Mouse (Mus musculus) hindbrain, embryonic 15.5 days (tissue): ENCODE data around the gene Gm9844. TPM values are rescaled to one million over a fixed set of nuclear protein-coding genes. Genes with fewer than 3 reads are reported as not detected.
"Not testable (repeated sequence)": the region's sequence is repeated elsewhere in the genome, so short reads cannot be mapped to it uniquely, and the experiment has no call there.

Source experiments
- ATAC-seq: fragments of 200-750 bp; cut with Nextera tagmentation; 2 replicates; pipeline ENCODE4 v1.8.0; 2017; ENCODE audit warnings: low read depth, moderate number of reproducible peaks, moderate TSS enrichment; ENCODE audit not compliant: low FRiP score
- H3K27ac ChIP-seq: fragments of 300-500 bp; sonication (generic); replicated peaks from 2 replicates; pipeline ENCODE4 v1.5.1; 2015; ENCODE audit warnings: mild to moderate bottlenecking, inconsistent platforms
- H3K27me3 ChIP-seq: fragments of 300-500 bp; sonication (generic); 2 replicates; pipeline ENCODE4 v1.6.1; 2015; ENCODE audit warnings: control low read depth, inconsistent platforms
- H3K36me3 ChIP-seq: fragments of 300-500 bp; sonication (generic); 2 replicates; pipeline ENCODE4 v1.6.1; 2015; ENCODE audit warnings: control low read depth, inconsistent platforms
- H3K4me1 ChIP-seq: fragments of 300-500 bp; sonication (generic); replicated peaks from 2 replicates; pipeline ENCODE4 v1.6.1; 2015; ENCODE audit warnings: control low read depth, inconsistent platforms
- H3K4me2 ChIP-seq: fragments of 300-500 bp; sonication (generic); 2 replicates; pipeline ENCODE4 v1.6.1; 2015; ENCODE audit warnings: moderate library complexity, mild to moderate bottlenecking, inconsistent platforms
- H3K4me3 ChIP-seq: fragments of 300-500 bp; sonication (generic); 2 replicates; pipeline ENCODE4 v1.5.1; 2015; ENCODE audit warnings: mild to moderate bottlenecking, inconsistent platforms
- H3K9ac ChIP-seq: fragments of 300-500 bp; sonication (generic); 2 replicates; pipeline ENCODE4 v1.6.1; 2015; ENCODE audit warnings: inconsistent platforms
- H3K9me3 ChIP-seq: fragments of 300-500 bp; sonication (generic); 2 replicates; pipeline ENCODE4 v1.6.1; 2016; ENCODE audit warnings: control low read depth, inconsistent platforms
- WGBS: fragments of 180-500 bp; shearing (Covaris S2); methylation state at CpG from one replicate; pipeline ENCODE4 v1.1.7; 2015; 5-methylcytosine and 5-hydroxymethylcytosine counted together
- polyA plus RNA-seq: library from polyadenylated mRNA; unstranded; fragments of >200 nt; fragmentation: Nextera tagmentation; extraction: Ambion mirVana; gene quantifications from 2 replicates; pipeline ENCODE4 v1.2.1, GENCODE M21; 2015

The Gm9844 gene
- polyA plus RNA-seq, 1 experiment from 2014 or later, result 29.3 TPM

GRCm38 (mm10) chr7:24891241-24892124 lies 29.5 kb downstream of the Gm9844 start:
- Histone ChIP-seq H3K4me3 (no peak overlapping the region), H3K27ac (no peak overlapping the region), H3K27me3 (no peaks in the 10 kb centered on the region), H3K9ac (no peak overlapping the region), H3K4me1 (peaks cover 14% of the 10 kb centered on the region), H3K36me3 (peaks cover 31% of the 10 kb centered on the region), H3K9me3 (no peaks in the 10 kb centered on the region), H3K4me2 (no peak overlapping the region)
- WGBS, result 69% methylated on average over 3 of the region's 3 CpGs
- ATAC-seq, result no peak

DNA sequence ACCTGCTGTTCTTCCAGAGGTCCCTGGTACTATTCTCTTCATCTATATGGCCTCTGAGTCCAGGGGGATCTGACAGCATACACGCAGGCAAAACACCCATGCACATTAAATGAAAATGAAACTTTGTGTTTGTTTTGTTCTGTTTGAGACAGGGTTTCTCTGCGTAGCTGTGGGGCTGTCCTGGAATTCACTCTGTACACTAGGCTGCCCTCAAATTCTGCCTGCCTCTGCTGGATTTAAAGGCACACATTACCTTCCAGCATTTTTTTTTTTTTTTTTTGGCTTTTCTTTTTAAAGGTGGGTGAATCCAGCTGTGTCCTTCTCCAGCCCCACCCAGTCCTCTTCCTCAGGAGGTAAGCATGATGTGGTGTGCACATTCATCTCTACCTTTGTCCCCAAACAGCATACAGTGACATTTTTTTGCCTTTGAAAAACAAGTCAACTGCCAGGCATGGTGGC lies 30.1 kb downstream of the Gm9844 start:
- 76% methylated on average over 2 of the region's 2 CpGs for WGBS
- H3K36me3 ChIP-seq, result peaks cover 28% of the 10 kb centered on the region
- no peaks in the 10 kb centered on the region for H3K9me3 ChIP-seq
- no peak overlapping the region for H3K4me3 ChIP-seq
- H3K27me3 ChIP-seq, result no peaks in the 10 kb centered on the region
- no peak overlapping the region for H3K9ac ChIP-seq
- no peak overlapping the region for H3K4me2 ChIP-seq
- H3K4me1 ChIP-seq, result peaks cover 8% of the 10 kb centered on the region; the same call in 1 of the 2 replicates
- H3K27ac ChIP-seq, result no peak overlapping the region
- no peak for ATAC-seq

GRCm38 (mm10) chr7:24895749-24896148 lies 33.7 kb downstream of the Gm9844 start:
- not testable (repeated sequence) for H3K9me3 ChIP-seq, H3K27ac ChIP-seq, H3K36me3 ChIP-seq, H3K4me3 ChIP-seq, H3K4me1 ChIP-seq, H3K9ac ChIP-seq, H3K27me3 ChIP-seq, H3K4me2 ChIP-seq, ATAC-seq
- 88% methylated on average over 2 of the region's 2 CpGs for WGBS

GRCm38 (mm10) chr7:24896269-24896668 lies 34.3 kb downstream of the Gm9844 start:
- H3K4me1 ChIP-seq, result no peaks in the 10 kb centered on the region
- ATAC-seq, result no peak

GRCm38 (mm10) chr7:24897224-24897623 lies 35.2 kb downstream of the Gm9844 start, which contains the start of gene Cd79a:
TSS of gene Cd79a (plus strand) at chr7:24897381.
- Histone ChIP-seq H3K4me3 (no peak within 1 kb of the TSS), H3K27me3 (no peaks in the 10 kb centered on the region), H3K36me3 (no peaks in the 10 kb centered on the region), H3K9ac (no peak within 1 kb of the TSS), H3K4me2 (no peak within 1 kb of the TSS), H3K4me1 (peaks cover 2% of the 10 kb centered on the region; the same call in 1 of the 2 replicates), H3K27ac (no peak within 1 kb of the TSS), H3K9me3 (no peaks in the 10 kb centered on the region)
- 84% methylated on average over 12 of the region's 12 CpGs for WGBS
- ATAC-seq, result no peak

More at GRCm38 (mm10) chr7:24896269-24896668, 34.3 kb downstream of the Gm9844 start:
- no peak overlapping the region for H3K4me3 ChIP-seq
- H3K4me2 ChIP-seq, result no peak overlapping the region
- no peaks in the 10 kb centered on the region for H3K36me3 ChIP-seq
- no peaks in the 10 kb centered on the region for H3K27me3 ChIP-seq
- 68% methylated on average over 8 of the region's 8 CpGs for WGBS
- no peak overlapping the region for H3K27ac ChIP-seq
- no peak overlapping the region for H3K9ac ChIP-seq
- no peaks in the 10 kb centered on the region for H3K9me3 ChIP-seq

DNA sequence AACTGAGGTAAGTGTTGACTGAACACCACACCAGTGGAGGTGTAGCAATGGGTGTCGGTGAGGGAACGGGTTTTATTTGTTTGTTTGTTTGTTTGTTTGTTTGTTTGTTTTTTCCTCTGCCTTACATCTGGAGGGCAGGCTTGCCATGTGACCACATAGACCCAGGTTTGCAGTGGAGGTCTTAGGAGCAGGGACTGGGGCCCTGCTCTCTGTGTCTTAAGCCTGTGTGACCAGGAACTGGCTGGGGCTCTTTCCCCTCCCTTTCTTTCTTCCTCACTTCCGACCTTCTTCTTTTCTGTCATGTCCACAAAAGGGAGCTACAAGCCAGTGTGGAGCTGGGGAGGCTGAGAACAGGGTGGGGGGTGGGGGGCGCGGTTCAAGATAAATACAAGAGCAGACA lies 35.9 kb downstream of the Gm9844 start:
- Histone ChIP-seq H3K36me3 (no peaks in the 10 kb centered on the region), H3K4me1 (peaks cover 9% of the 10 kb centered on the region), H3K9me3 (no peaks in the 10 kb centered on the region), H3K9ac (no peak overlapping the region), H3K4me2 (no peak overlapping the region), H3K27ac (no peak overlapping the region), H3K27me3 (no peaks in the 10 kb centered on the region), H3K4me3 (no peak overlapping the region)
- ATAC-seq, result no peak
- WGBS, result 78% methylated on average over 5 of the region's 5 CpGs

DNA sequence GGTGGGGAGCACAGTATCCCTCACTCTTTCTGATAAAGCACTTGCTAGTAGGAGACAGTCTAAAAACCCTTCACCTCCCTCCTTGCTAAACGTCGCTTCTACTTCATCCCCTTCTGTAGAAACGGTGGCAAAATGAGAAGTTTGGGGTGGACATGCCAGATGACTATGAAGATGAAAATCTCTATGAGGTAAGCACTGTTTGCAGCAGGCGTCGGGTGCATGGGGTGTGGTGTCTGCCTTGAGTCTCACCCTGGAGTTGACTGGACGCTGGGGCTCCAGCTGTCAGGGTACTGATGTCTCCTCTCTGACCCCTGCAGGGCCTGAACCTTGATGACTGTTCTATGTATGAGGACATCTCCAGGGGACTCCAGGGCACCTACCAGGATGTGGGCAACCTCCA lies 39.1 kb downstream of the Gm9844 start:
- H3K4me1 ChIP-seq, result peaks cover 34% of the 10 kb centered on the region
- no peak overlapping the region for H3K27ac ChIP-seq
- no peaks in the 10 kb centered on the region for H3K36me3 ChIP-seq
- WGBS, result 78% methylated on average over 6 of the region's 6 CpGs
- H3K27me3 ChIP-seq, result no peaks in the 10 kb centered on the region
- no peak overlapping the region for H3K4me3 ChIP-seq
- H3K9me3 ChIP-seq, result no peaks in the 10 kb centered on the region
- H3K4me2 ChIP-seq, result no peak overlapping the region
- no peak overlapping the region for H3K9ac ChIP-seq
- no peak for ATAC-seq

DNA sequence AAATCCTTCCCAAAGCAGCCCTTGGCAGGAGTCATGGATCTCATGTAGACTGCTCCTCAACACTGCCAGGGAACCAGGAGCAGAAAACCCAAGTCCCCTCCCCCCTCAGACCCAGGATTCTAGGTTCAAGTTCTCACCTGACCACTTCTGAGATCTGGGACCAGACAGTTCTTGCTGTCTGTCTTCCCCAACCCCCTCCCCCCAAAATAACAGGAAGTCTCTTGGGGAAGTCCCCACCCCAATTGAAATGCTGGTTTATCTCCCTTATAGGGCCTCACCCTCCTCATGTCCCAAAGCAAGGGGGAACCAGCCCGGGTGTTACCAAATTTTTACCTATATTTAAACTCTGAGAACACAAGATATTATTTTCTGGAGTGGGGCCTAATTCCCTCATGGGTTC lies 39.8 kb downstream of the Gm9844 start:
- 64% methylated on average over 1 of the region's 1 CpGs for WGBS
- no peaks in the 10 kb centered on the region for H3K9me3 ChIP-seq
- peaks cover 40% of the 10 kb centered on the region for H3K4me1 ChIP-seq
- H3K36me3 ChIP-seq, result no peaks in the 10 kb centered on the region
- no peaks in the 10 kb centered on the region for H3K27me3 ChIP-seq
- 0 out of 2 replicates have a peak overlapping the region, but pooled peaks have one; percentile 71 for H3K27ac ChIP-seq
- ATAC-seq, result no peak
- no peak overlapping the region for H3K4me3 ChIP-seq
- H3K9ac ChIP-seq, result no peak overlapping the region
- 0 out of 2 replicates have a peak overlapping the region, but pooled peaks have one; percentile 63 for H3K4me2 ChIP-seq

GRCm38 (mm10) chr7:24902264-24902629 lies 40.2 kb downstream of the Gm9844 start:
- 60% methylated on average over 2 of the region's 2 CpGs for WGBS
- H3K27me3 ChIP-seq, result no peaks in the 10 kb centered on the region
- H3K9me3 ChIP-seq, result no peaks in the 10 kb centered on the region
- H3K4me3 ChIP-seq, result peak overlapping the region; percentile 57
- H3K4me2 ChIP-seq, result peak overlapping the region; percentile 63
- no peak for ATAC-seq
- peak overlapping the region; percentile 71 for H3K27ac ChIP-seq
- H3K9ac ChIP-seq, result peak overlapping the region; percentile 70; the same call in 1 of the 2 replicates
- peaks cover 45% of the 10 kb centered on the region for H3K4me1 ChIP-seq
- H3K36me3 ChIP-seq, result no peaks in the 10 kb centered on the region

- H3K4me2 ChIP-seq, result peak within 1 kb of the TSS; percentile 63
- H3K4me3 ChIP-seq, result peak within 1 kb of the TSS; percentile 57
- no peak for ATAC-seq
- H3K9ac ChIP-seq, result peak within 1 kb of the TSS; percentile 70
- H3K4me1 ChIP-seq, result peaks cover 49% of the 10 kb centered on the region
- H3K36me3 ChIP-seq, result no peaks in the 10 kb centered on the region
- H3K27ac ChIP-seq, result peak within 1 kb of the TSS; percentile 71
- no peaks in the 10 kb centered on the region for H3K27me3 ChIP-seq
- 6% methylated on average over 56 of the region's 68 CpGs for WGBS
- H3K9me3 ChIP-seq, result no peaks in the 10 kb centered on the region
Observed at GRCm38 (mm10) chr7:24902630-24903443, 40.8 kb downstream of the Gm9844 start, which contains the start of gene Arhgef1. TSS of gene Arhgef1 (plus strand) at chr7:24902912.

- H3K4me1 ChIP-seq, result peaks cover 49% of the 10 kb centered on the region
- no peaks in the 10 kb centered on the region for H3K27me3 ChIP-seq
- WGBS, result 47% methylated on average over 10 of the region's 10 CpGs
- peak overlapping the region; percentile 57 for H3K4me3 ChIP-seq
- 0 out of 2 replicates have a peak overlapping the region, but pooled peaks have one; percentile 71 for H3K27ac ChIP-seq
- H3K9me3 ChIP-seq, result no peaks in the 10 kb centered on the region
- H3K36me3 ChIP-seq, result no peaks in the 10 kb centered on the region
- ATAC-seq, result no peak
- peak overlapping the region; percentile 63 for H3K4me2 ChIP-seq
- H3K9ac ChIP-seq, result peak overlapping the region; percentile 70; the same call in 1 of the 2 replicates
Observed at GRCm38 (mm10) chr7:24903444-24903825, 41.4 kb downstream of the Gm9844 start.

GRCm38 (mm10) chr7:24904070-24904483 lies 42.1 kb downstream of the Gm9844 start:
- H3K27ac ChIP-seq, result peak overlapping the region; percentile 78
- H3K4me2 ChIP-seq, result peak overlapping the region; percentile 63
- no peaks in the 10 kb centered on the region for H3K36me3 ChIP-seq
- peaks cover 49% of the 10 kb centered on the region for H3K4me1 ChIP-seq
- WGBS, result under 1% methylated on average over 30 of the region's 30 CpGs
- H3K9me3 ChIP-seq, result no peaks in the 10 kb centered on the region
- H3K27me3 ChIP-seq, result no peaks in the 10 kb centered on the region
- peak overlapping the region; percentile 60 for H3K9ac ChIP-seq
- peak overlapping the region; percentile 57 for H3K4me3 ChIP-seq
- ATAC-seq, result peak; percentile 98
